Mouse (Mus musculus): ENCODE data around the gene Bcr. TPM values are rescaled to one million over a fixed set of nuclear protein-coding genes. Genes with fewer than 3 reads are reported as not detected.

Bcr gene
- polyA plus RNA-seq, 1 experiment from 2014 or later: 7.3 TPM

GRCm38 (mm10) chr10:75078174-75079128 is 18.1 kb downstream of the Bcr start:
- Histone ChIP-seq H3K36me3 (replicated peaks) (peaks cover 42% of the 10 kb centered on the region), H3K4me3 (no peak overlapping the region), H3K27me3 (ENCODE audit: poor library complexity, severe bottlenecking) (no peaks in the 10 kb centered on the region), H3K9me3 (no peaks in the 10 kb centered on the region), H3K27ac (no peak overlapping the region), H3K4me1 (peaks cover 19% of the 10 kb centered on the region)
- 89% methylated on average over 14 of the region's 14 CpGs for WGBS
- no peak for DNase-seq (ENCODE audit: extremely low spot score, low spot score)

- Histone ChIP-seq H3K27ac (no peak overlapping the region), H3K4me1 (no peaks in the 10 kb centered on the region), H3K27me3 (ENCODE audit: poor library complexity, severe bottlenecking) (no peaks in the 10 kb centered on the region), H3K36me3 (replicated peaks) (peaks cover 47% of the 10 kb centered on the region), H3K9me3 (no peaks in the 10 kb centered on the region), H3K4me3 (no peak overlapping the region)
- 81% methylated on average over 1 of the region's 1 CpGs for WGBS
- DNase-seq (ENCODE audit: extremely low spot score, low spot score): no peak
These were observed 24.9 kb downstream of the Bcr start for GRCm38 (mm10) chr10:75085330-75085729.

- Histone ChIP-seq H3K27me3 (ENCODE audit: poor library complexity, severe bottlenecking) (no peaks in the 10 kb centered on the region), H3K9me3 (no peaks in the 10 kb centered on the region), H3K4me3 (no peak overlapping the region), H3K4me1 (peaks cover 7% of the 10 kb centered on the region), H3K27ac (no peak overlapping the region), H3K36me3 (replicated peaks) (peaks cover 29% of the 10 kb centered on the region)
- DNase-seq (ENCODE audit: extremely low spot score, low spot score): no peak
- WGBS: 89% methylated on average over 4 of the region's 4 CpGs
These were observed 28.1 kb downstream of the Bcr start for GRCm38 (mm10) chr10:75088471-75088870.

- no peak for DNase-seq (ENCODE audit: extremely low spot score, low spot score)
- H3K4me1 ChIP-seq: peaks cover 16% of the 10 kb centered on the region
- H3K27me3 ChIP-seq (ENCODE audit: poor library complexity, severe bottlenecking): peaks cover 16% of the 10 kb centered on the region
- peaks cover 9% of the 10 kb centered on the region for H3K36me3 ChIP-seq (replicated peaks)
- H3K4me3 ChIP-seq: no peak overlapping the region
- no peaks in the 10 kb centered on the region for H3K9me3 ChIP-seq
- H3K27ac ChIP-seq: no peak overlapping the region
- 91% methylated on average over 10 of the region's 10 CpGs for WGBS
These were observed 31.2 kb downstream of the Bcr start for GRCm38 (mm10) chr10:75091478-75092152.

GRCm38 (mm10) chr10:75093252-75093987 is 33.0 kb downstream of the Bcr start:
- Histone ChIP-seq H3K27me3 (ENCODE audit: poor library complexity, severe bottlenecking) (peaks cover 23% of the 10 kb centered on the region), H3K27ac (no peak overlapping the region), H3K4me3 (no peak overlapping the region), H3K4me1 (peaks cover 34% of the 10 kb centered on the region), H3K9me3 (no peaks in the 10 kb centered on the region), H3K36me3 (replicated peaks) (no peaks in the 10 kb centered on the region)
- no peak for DNase-seq (ENCODE audit: extremely low spot score, low spot score)
- 76% methylated on average over 22 of the region's 22 CpGs for WGBS

GRCm38 (mm10) chr10:75094338-75094737 is 33.9 kb downstream of the Bcr start:
- WGBS: 88% methylated on average over 1 of the region's 1 CpGs

GRCm38 (mm10) chr10:75095216-75095615 is 34.8 kb downstream of the Bcr start:
- no peak overlapping the region for H3K4me3 ChIP-seq
- peaks cover 45% of the 10 kb centered on the region for H3K4me1 ChIP-seq
- 0 out of 2 replicates have a peak, but pooled peaks cover 4% of the 10 kb centered on the region for H3K36me3 ChIP-seq (replicated peaks)
- no peaks in the 10 kb centered on the region for H3K9me3 ChIP-seq
- H3K27me3 ChIP-seq (ENCODE audit: poor library complexity, severe bottlenecking): peaks cover 36% of the 10 kb centered on the region
- 97% methylated on average over 7 of the region's 7 CpGs for WGBS
- no peak overlapping the region for H3K27ac ChIP-seq
- DNase-seq (ENCODE audit: extremely low spot score, low spot score): no peak

More at GRCm38 (mm10) chr10:75094338-75094737, 33.9 kb downstream of the Bcr start:
- H3K4me1 ChIP-seq: peaks cover 43% of the 10 kb centered on the region
- H3K9me3 ChIP-seq: no peaks in the 10 kb centered on the region
- H3K4me3 ChIP-seq: no peak overlapping the region
- H3K27ac ChIP-seq: no peak overlapping the region
- H3K27me3 ChIP-seq (ENCODE audit: poor library complexity, severe bottlenecking): peaks cover 28% of the 10 kb centered on the region
- DNase-seq (ENCODE audit: extremely low spot score, low spot score): no peak
- H3K36me3 ChIP-seq (replicated peaks): no peaks in the 10 kb centered on the region

- no peak overlapping the region for H3K4me3 ChIP-seq
- H3K36me3 ChIP-seq (replicated peaks): 0 out of 2 replicates have a peak, but pooled peaks cover 4% of the 10 kb centered on the region
- H3K4me1 ChIP-seq: peaks cover 50% of the 10 kb centered on the region
- WGBS: 39% methylated on average over 10 of the region's 10 CpGs
- H3K9me3 ChIP-seq: no peaks in the 10 kb centered on the region
- H3K27ac ChIP-seq: no peak overlapping the region
- peaks cover 53% of the 10 kb centered on the region for H3K27me3 ChIP-seq (ENCODE audit: poor library complexity, severe bottlenecking)
- peak; percentile 47 for DNase-seq (ENCODE audit: extremely low spot score, low spot score)
These were observed 38.2 kb downstream of the Bcr start for GRCm38 (mm10) chr10:75098446-75099183.

- H3K4me3 ChIP-seq: no peak overlapping the region
- no peak overlapping the region for H3K27ac ChIP-seq
- 0 out of 2 replicates have a peak, but pooled peaks cover 4% of the 10 kb centered on the region for H3K36me3 ChIP-seq (replicated peaks)
- peaks cover 50% of the 10 kb centered on the region for H3K27me3 ChIP-seq (ENCODE audit: poor library complexity, severe bottlenecking)
- no peak for DNase-seq (ENCODE audit: extremely low spot score, low spot score)
- 89% methylated on average over 7 of the region's 7 CpGs for WGBS
- H3K4me1 ChIP-seq: peaks cover 61% of the 10 kb centered on the region
- H3K9me3 ChIP-seq: no peaks in the 10 kb centered on the region
These were observed 39.9 kb downstream of the Bcr start for GRCm38 (mm10) chr10:75100298-75100697.

GRCm38 (mm10) chr10:75103502-75103901 is 43.1 kb downstream of the Bcr start:
- Histone ChIP-seq H3K27ac (0 out of 2 replicates have a peak overlapping the region, but pooled peaks have one; percentile 30), H3K4me1 (peaks cover 53% of the 10 kb centered on the region), H3K36me3 (replicated peaks) (0 out of 2 replicates have a peak, but pooled peaks cover 4% of the 10 kb centered on the region), H3K4me3 (no peak overlapping the region), H3K9me3 (no peaks in the 10 kb centered on the region), H3K27me3 (ENCODE audit: poor library complexity, severe bottlenecking) (peaks cover 30% of the 10 kb centered on the region)
- DNase-seq (ENCODE audit: extremely low spot score, low spot score): no peak
- 92% methylated on average over 2 of the region's 2 CpGs for WGBS

GRCm38 (mm10) chr10:75104191-75105098 is 44.1 kb downstream of the Bcr start:
- H3K27ac ChIP-seq: 0 out of 2 replicates have a peak overlapping the region, but pooled peaks have one; percentile 30
- H3K4me1 ChIP-seq: peaks cover 44% of the 10 kb centered on the region
- no peak overlapping the region for H3K4me3 ChIP-seq
- no peak for DNase-seq (ENCODE audit: extremely low spot score, low spot score)
- WGBS: 78% methylated on average over 9 of the region's 9 CpGs
- H3K27me3 ChIP-seq (ENCODE audit: poor library complexity, severe bottlenecking): peaks cover 25% of the 10 kb centered on the region
- no peaks in the 10 kb centered on the region for H3K9me3 ChIP-seq
- 0 out of 2 replicates have a peak, but pooled peaks cover 4% of the 10 kb centered on the region for H3K36me3 ChIP-seq (replicated peaks)
